Mouse (Mus musculus) c-Kit-positive CD71-positive TER-119-positive erythroid progenitor cells, embryonic 14.5 days (primary cell): ENCODE measurements around the gene 1700023F06Rik.

Experiments
- DNase-seq: peaks from one replicate; pipeline ENCODE4 v3.0.0-alpha.2; 2013; ENCODE audit warnings: low spot score

1700023F06Rik gene

DNA sequence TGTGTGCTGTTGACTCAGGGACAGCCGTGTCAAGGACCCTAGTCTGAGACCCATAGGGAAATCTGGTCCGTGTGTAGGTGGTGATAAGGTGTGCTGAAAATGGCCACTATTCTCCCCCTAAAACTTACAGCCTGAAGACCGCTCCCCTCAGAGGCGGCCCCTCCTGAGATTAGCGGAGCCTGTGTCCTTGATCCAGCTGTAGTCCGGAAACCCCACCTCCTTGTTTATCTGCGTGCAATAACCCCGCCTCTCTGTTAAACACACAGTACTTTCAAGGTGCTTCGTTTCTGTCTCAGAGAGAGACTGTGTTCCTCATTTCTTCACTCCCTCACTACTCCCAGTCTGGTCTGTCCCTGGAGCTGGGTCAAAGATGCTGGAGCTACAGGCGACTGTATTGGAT is 44.0 kb downstream of the 1700023F06Rik start:
- no peak for DNase-seq

- DNase-seq, result peak; percentile 55
Observed at GRCm38 (mm10) chr11:103162132-103162531, 46.2 kb downstream of the 1700023F06Rik start.

DNA sequence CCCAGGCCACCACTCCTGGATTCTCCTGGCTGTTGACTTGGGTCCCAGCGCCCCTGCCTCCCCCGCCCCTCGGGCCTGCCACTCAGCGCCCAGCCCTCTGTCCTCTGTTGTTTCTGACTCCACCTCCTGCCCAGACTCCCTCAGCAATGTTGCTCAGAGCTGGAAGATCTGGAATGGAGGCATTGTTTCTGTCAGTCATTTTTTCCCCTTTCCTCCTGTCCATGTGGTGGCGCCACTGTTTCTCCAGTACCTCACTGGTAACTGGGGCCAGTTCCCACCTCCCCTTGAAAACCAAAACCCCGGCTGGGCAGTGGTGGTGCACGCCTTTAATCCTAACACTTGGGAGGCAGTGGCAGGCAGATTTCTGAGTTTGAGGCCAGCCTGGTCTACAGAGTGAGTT is 46.9 kb downstream of the 1700023F06Rik start:
- DNase-seq, result no peak

DNA sequence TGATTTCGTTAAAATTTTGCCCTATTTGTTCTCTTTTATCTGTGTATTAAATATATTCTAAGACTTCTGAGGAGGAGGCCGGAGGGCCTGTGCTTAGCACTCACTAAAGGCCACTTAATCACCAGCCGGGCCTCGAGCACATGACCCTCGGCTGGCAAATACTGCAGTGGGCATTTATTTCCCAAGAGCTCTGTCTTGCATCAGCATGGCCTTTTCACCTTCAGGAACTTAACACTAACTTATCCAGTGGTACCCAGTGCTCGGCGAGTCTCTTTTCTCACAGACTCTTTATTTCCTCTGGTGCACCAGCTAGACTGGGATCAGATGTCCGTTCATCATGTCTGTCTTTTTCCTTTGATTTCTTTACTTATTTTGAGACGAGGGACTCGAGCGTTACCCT is 47.6 kb downstream of the 1700023F06Rik start:
- DNase-seq, result no peak

DNA sequence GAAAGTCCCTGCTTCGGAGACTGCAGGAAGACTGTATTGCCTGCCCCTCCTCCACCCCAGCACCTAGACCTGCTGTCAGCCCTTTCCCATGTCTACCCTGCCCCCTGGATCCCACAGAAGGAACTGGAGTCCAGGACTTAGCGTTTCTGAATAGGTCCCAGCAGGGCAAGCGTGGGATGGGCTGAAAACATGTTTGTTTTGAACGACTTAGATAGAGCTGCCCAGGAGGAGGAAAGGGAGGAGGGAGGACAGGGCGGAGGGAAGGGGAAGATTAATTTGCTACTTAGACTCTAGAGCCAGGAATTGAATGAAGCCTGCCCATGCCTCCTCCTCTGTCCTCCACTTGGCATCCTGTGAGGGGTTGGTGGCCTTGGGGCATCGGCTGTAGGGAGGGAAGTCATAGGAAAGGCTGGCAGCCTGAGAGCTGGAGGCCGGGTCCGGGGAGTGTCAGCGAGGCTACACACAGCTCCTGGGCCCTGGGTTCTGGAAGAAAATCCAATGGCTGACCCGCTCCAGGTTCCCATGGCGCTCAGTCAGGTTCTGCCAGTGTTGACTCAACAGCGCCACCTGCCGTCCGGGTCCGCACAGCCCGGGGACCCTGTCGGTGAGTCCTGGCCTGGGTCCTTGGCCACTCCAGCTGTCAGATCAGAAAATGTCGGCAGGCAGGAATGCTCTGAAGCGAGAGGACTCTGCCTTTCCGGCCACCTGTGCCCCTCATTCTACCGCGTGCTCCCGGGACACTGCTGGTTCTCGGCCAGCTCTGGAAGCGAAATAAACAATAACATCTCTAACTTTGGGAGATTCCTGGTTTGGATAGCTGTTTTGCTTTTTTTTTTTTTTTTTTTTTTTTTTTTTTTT is 49.5 kb downstream of the 1700023F06Rik start:
- peak; percentile 87 for DNase-seq

GRCm38 (mm10) chr11:103149771-103150170 is 58.6 kb downstream of the 1700023F06Rik start:
- no peak for DNase-seq
